Mouse (Mus musculus) heart, postnatal 36 days (tissue): Measurements from ENCODE around the gene AV320801. TPM values are rescaled to one million over a fixed set of nuclear protein-coding genes. Genes with fewer than 3 reads are reported as not detected.
"Not testable (repeated sequence)": the region's sequence is repeated elsewhere in the genome, so short reads cannot be mapped to it uniquely, and the experiment has no call there.

ENCODE experiments used
- DNase-seq, 2 experiments: peaks; one replicate each; pipeline ENCODE4 v3.0.0; 2021 to 2022
- intact Hi-C: fragments of 180-260 bp; cut with DNase I; formaldehyde crosslinking; loops from one replicate; pipeline ENCODE4 v1.15.1; 2025
- total RNA-seq, 2 experiments: library from RNA; stranded (reverse); gene quantifications; 2 replicates each; pipeline ENCODE4 v1.2.3; 2021

AV320801 gene
- total RNA-seq = not detected

- intact Hi-C loops, DNase-seq: not testable (repeated sequence)
Observed at GRCm38 (mm10) chrX:135494288-135494687, at the start of gene AV320801. Gene AV320801, plus strand, starts transcription at chrX:135494588.

- intact Hi-C loops, DNase-seq: not testable (repeated sequence)
Observed at GRCm38 (mm10) chrX:135464160-135464559, 30.2 kb upstream of the AV320801 start.

GRCm38 (mm10) chrX:135481902-135482301 is 12.5 kb upstream of the AV320801 start:
- DNase-seq, intact Hi-C loops: not testable (repeated sequence)

DNA sequence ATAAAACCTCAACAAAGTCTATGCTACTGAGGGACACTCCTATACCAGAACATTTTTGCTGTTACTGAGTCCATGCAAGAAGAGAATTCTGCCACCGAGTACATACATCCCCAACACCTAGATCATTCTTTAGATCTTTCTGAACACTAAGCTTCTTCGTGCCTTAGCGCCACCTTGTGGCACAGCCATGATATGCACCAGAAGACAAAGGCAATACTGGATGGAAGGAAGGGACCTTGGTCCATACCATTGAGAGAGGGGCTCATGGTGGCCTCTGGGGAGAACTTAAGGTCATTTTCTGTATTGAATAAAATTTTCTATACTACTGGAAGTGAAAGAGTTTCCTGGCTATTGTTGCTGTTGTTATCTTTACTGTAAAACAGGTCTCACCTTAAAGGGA is 11.2 kb upstream of the AV320801 start:
- intact Hi-C loops, DNase-seq: not testable (repeated sequence)

Other genes with a start within 250 kb of the AV320801 start
- gene Pramel3, start 192.3 kb upstream of the AV320801 start, total RNA-seq = not detected
- not detected for gene Gm5128, start 121.3 kb upstream of the AV320801 start, total RNA-seq
- not detected for gene Gm7903, start 60.8 kb upstream of the AV320801 start, total RNA-seq
- gene Nxf7, start 104.2 kb downstream of the AV320801 start, total RNA-seq = under 1 TPM in 1 of 2 experiments, not detected in 1; 0.31 TPM
- gene Prame, start 133.1 kb downstream of the AV320801 start, total RNA-seq = not detected
- not detected for gene Tcp11x2, start 199.2 kb downstream of the AV320801 start, total RNA-seq
- not detected for gene Tmsb15a, start 230.7 kb downstream of the AV320801 start, total RNA-seq
- 1 to 10 TPM; 5.6 to 6.9 TPM for gene Armcx5, start 248.1 kb downstream of the AV320801 start, total RNA-seq
- 10 to 100 TPM; 16.4 to 17.5 TPM for gene Gprasp1, start 248.1 kb downstream of the AV320801 start, total RNA-seq